Mouse (Mus musculus) left cerebral cortex, postnatal 36 days (tissue): ENCODE measurements around the gene Bfsp1. TPM values are rescaled to one million over a fixed set of nuclear protein-coding genes. Genes with fewer than 3 reads are reported as not detected.

ENCODE experiments used
- DNase-seq, 2 experiments: peaks; one replicate each; pipeline ENCODE4 v3.0.0; 2021 to 2022; ENCODE audit warnings: low spot score in 2 of 2, mixed read lengths in 1 of 2
- intact Hi-C: fragments of 180-260 bp; cut with DNase I; formaldehyde crosslinking; loops from one replicate; pipeline ENCODE4 v1.15.1; 2025
- total RNA-seq, 2 experiments: library from RNA; stranded (reverse); gene quantifications; 2 replicates each; pipeline ENCODE4 v1.2.3; 2021

The Bfsp1 gene
- total RNA-seq, 2 experiments from 2014 or later = 0.66 to 1.0 TPM

- intact Hi-C loops = no loop called here
- no peak for DNase-seq
These were observed 55.9 kb downstream of the Bfsp1 start for GRCm38 (mm10) chr2:143806924-143807664.

- DNase-seq = no peak
- intact Hi-C loops = no loop called here
These were observed 56.6 kb downstream of the Bfsp1 start for GRCm38 (mm10) chr2:143806140-143806923.

GRCm38 (mm10) chr2:143801097-143801496 lies 61.9 kb downstream of the Bfsp1 start:
- intact Hi-C loops = no loop called here
- DNase-seq = no peak

GRCm38 (mm10) chr2:143796335-143797013 lies 66.5 kb downstream of the Bfsp1 start:
- DNase-seq = no peak
- intact Hi-C loops = no loop called here

- no peak for DNase-seq
- intact Hi-C loops = no loop called here
These were observed 67.1 kb downstream of the Bfsp1 start for GRCm38 (mm10) chr2:143795858-143796257.

GRCm38 (mm10) chr2:143789911-143790310 lies 73.1 kb downstream of the Bfsp1 start:
- no peak for DNase-seq
- intact Hi-C loops = no loop called here

GRCm38 (mm10) chr2:143780310-143780709 lies 82.7 kb downstream of the Bfsp1 start:
- no peak for DNase-seq
- intact Hi-C loops = no loop called here

Other genes starting within 250 kb of the Bfsp1 start
- 100 to 1,000 TPM; 161 to 182 TPM for gene Dstn, start 52.1 kb upstream of the Bfsp1 start, total RNA-seq
- gene Rrbp1, start 148.1 kb upstream of the Bfsp1 start, total RNA-seq = 10 to 100 TPM; 65.1 to 71.8 TPM
- gene Banf2, start 169.9 kb upstream of the Bfsp1 start, total RNA-seq = not detected